Mouse (Mus musculus) heart, postnatal 4 days (tissue): ENCODE results near the gene Inpp4b. TPM values are rescaled to one million over a fixed set of nuclear protein-coding genes. Genes with fewer than 3 reads are reported as not detected.

ENCODE experiments used
- DNase-seq: peaks from one replicate; pipeline ENCODE4 v3.0.0; 2021
- total RNA-seq, 2 experiments: library from RNA; stranded (reverse); gene quantifications; 2 replicates each; pipeline ENCODE4 v1.2.3; 2021

Inpp4b gene
- 10 to 100 TPM; 48.2 to 54.0 TPM for total RNA-seq

DNA sequence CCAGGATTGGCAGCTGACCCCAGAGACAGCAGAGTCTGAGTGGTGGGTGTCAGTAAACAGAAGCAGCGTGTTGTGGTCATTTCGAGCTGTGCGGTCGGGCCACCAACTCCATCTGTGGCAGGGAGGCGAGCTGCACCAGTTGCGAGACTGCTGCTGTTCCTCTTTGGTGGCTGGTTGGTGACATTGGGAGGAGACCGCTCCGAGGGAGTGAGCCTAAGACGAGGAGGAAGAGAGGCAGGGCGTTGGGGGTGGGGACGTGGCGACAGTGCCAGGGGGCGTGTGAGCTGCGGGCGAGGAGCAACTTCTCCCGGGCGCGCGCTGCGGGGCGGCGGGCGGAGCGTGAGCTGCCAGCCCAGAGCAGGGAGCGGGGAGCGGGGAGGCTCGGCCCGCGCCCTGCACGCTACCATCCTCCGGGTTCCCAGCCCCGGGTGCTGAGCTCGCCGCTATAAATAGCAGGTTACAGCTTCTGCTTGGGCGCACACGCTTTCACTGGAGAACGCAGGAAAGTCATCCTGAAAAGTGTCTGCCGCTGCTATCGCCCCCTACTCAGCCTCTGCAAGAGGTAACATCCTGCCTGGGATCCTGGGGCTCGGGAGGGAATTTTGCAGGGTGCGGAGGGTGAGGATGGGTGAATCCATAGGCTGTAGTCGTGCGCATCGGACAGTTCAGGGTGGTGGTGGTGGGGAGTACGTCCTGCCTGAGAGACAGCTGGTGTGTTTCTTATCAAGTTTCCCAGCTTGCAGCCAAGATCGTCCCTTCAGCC lies at the start of gene Inpp4b:
TSS of gene Inpp4b (plus strand) at position 321 of the 763 bp plus-strand sequence.
- peak; percentile 56 for DNase-seq

DNA sequence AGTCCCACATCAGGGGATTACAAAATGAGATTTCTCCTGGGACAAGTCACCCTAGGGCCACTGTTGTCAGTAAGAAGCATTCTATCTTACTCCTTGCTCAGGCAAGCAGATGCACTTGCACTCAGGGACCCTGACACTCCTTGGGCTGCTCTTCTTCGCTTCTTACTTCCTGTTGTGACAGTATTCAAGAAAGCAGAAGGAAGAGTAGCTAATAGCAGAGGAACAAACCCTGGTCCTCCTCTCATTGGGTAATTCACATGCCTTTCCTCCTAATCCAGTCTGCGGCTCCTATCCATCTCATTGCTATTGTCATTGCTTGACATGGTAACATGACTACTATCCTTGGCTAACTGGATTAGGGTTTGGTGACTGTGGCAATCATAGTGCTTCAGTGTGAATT lies 7.1 kb upstream of the Inpp4b start:
- no peak for DNase-seq

DNA sequence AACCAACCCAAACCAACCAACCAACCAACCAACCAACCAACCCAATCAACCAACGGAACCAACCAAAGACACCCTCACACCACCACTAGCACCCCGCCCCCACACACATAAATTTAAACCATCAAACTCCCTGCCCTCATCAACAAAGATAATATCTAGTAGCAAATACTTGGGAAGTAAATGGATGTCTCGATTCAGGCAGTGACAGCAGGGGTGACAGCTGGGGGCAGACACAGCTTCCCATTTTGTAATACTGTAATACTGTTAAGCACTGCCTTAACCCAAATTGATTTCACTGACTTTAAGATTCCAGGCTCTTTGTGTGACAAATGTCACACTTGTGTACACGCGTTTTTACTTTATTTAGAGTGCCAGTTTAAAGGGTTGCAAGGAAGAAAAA lies 1.2 kb upstream of the Inpp4b start:
- no peak for DNase-seq

DNA sequence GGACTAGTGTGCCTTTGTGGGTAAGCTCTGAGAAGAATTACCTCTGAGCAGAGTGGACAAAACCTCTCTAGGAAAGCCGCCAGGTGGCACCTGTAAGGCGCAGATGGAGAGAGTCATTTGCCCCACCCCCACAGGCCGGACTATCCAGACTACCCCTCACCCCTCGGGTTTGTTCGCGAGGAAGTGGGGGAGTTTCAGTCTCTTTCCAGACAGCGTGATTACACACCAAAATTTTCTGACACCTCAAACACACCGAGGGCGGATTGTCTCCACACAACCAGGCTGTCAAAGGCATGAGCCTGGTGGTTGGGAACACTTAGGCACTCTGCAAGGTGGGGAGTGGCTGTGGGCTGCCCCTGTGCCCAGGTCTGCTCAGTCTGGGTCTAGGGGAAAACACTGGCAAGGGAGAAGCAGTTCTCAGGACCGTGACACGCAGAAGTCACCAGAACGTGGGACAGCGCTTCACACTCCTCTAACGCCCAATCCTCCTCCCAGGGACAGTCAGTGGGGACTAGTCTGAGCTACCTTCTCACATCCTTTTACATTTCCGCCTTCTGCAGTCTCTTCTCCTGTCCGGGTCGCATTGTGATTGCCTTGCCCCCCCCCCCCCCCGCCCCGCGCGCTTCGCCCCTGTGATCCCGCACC lies 643 bp upstream of the Inpp4b start:
- peak; percentile 72 for DNase-seq

DNA sequence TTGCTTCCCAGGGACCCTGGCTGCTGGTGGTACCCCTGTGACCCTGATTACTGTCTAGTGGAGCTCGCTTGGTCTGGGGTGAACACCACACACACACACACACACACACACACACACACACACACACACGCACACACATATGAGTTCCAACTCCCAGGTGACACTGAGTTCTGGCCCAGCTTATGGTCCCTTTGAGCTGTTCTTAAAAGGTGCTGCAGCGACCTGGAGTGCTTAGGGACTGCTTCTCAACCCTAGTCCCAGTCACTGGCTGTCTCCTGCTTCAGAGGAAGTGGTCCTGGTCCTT lies 595 bp downstream of the Inpp4b start:
- DNase-seq: no peak

DNA sequence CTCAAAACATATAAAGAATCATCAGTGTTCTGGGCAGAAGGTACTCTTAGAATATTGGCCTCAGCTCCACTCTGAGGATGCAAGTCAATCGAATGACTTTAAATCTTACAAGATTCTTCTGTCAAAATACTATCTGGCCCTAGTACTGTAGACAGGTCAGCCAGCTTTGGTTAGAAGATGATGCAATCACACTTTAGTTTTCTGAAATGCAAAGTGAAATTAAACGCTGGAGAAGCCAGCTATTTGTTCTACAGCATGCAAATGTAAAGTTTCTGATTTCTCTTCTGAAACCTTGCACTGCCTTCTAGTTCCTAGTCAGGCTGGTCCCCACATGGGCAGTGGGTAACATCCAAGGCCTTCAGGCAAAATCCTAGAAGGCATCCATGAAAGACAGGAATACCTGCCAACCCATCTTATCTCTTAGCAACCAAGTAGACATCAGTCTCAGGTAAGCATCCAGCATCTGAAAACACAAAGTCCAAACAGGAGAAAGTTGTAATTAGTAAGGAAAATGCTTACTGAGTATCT lies 2.9 kb downstream of the Inpp4b start:
- DNase-seq: no peak

DNA sequence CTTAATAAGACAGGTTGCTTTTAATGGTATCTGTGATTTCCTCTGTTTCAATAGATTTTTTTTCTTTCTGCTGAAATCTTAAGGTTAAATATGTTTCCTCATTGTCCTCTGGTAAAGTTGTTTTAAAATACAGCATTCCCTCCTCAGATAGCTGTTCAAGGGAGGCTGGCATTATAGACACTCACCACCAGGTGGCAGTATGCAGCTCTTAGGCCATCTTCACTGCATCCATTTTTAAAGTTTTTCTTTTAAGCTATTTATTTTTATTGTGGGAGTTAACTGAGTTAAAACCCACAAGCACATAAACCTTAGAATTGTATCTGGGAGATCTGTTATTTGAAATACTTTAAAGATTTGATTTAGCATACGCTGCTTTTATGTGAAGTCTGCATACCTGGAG lies 7.1 kb downstream of the Inpp4b start:
- DNase-seq: peak; percentile 49

DNA sequence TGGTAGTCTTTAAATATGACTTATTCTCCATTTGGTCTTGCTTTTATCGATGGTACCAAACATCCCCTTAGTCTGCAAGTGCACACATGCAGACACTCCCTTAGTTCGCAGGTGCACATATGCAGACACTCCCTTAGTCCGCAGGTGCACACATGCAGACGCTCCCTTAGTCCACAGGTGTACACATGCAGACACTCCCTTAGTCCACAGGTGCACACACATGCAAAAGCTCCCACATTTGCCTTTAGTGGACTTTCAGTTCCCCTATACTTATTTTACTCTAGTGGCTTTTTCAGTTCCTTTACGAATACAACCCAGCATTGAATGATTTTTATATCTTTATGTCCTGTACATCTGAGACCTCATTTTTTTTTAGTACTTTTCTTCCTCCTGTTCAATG lies 11.1 kb downstream of the Inpp4b start:
- no peak for DNase-seq

DNA sequence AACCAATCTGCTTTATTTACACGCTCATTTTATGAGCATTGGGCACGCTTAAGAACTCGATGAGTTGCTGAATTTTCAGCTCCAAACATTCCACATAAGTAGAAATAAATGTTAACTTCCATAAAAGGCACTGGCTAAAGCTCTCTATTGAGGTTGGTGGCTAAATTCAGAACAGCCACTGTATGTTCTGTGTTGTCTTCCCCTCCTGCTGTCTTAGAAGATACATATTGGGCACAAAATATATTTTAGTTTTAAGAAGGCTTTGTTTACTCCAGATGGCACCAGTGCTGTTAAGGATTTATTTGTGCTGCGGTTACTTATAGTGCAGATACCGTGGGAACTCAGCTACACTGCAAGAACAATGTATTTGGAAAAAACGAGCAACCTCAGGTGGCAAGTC lies 15.8 kb downstream of the Inpp4b start:
- no peak for DNase-seq

DNA sequence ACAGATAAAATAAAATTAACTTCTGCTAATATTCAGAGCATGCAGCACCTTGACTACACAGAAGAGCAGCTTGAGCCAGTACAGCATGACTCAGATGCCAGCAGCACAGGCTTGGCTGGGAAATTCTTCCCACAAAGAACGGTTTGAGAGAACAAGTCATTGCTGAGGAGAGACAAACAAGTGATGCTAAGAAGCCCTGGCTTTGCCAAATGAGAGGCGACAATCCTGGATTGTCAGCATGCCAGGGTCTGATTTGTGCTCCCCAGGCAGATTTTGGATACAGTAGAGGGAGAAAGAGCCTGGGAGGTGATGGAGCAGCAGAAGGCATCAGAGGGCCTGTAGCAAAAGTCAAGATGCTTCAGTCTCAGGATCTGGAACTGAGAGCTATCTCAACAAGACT lies 18.2 kb downstream of the Inpp4b start:
- no peak for DNase-seq

DNA sequence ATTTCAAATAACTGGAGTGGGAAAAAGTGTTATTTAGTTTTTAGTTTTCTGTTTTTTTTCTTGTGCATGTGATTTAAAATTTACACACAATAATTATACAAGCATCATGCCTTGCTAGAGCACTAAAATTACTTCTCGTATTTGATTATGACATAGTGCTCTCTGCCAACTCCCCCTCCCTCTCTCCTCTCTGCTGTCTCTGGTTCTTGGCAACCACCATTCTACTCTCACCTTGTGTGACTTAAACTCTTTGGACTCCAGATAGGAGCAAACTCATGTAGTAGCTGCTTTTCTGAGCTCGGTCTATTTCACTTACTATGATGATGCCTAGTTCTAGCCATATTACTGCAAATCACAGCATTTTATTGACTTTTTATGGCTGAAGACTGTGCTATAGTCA lies 18.8 kb downstream of the Inpp4b start:
- DNase-seq: no peak

DNA sequence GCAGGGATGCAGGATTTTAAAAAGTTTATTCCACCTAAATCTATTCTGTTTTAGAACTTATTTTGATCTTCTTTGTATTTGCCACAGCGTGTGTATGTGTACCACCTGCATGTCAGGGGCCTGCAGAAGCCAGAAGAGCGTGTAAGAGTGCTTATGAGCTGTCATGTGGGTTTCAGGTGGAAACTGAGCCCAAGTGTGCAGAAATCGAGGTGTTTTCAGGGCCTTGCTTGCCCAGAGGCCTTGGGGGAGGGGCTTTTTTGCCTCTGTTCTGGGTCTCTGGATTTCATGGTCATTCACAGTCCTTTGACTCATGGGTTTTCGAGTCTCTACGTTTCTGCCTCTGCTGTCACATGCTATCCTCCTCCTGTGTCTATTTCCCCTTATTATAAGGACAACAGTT lies 28.3 kb downstream of the Inpp4b start:
- DNase-seq: no peak

DNA sequence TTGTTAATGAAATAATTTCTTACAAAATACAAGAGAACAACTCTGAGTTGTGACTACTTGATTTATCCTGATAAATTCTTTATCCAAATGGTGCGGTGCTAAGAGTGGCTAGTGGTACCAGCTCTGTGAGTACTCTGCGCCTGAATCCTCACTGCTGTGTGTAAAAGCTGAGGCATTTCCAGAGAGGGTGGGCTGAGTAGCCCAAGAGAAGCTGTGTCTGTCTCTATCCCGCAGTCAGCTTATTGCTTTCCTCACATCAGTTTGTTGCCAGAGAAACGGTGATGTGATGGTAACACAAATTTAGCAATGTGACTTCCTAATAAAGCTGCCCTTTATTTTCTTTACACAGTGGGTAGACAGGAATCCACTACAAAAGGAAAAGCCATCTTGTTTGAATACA lies 29.5 kb downstream of the Inpp4b start:
- DNase-seq: no peak

DNA sequence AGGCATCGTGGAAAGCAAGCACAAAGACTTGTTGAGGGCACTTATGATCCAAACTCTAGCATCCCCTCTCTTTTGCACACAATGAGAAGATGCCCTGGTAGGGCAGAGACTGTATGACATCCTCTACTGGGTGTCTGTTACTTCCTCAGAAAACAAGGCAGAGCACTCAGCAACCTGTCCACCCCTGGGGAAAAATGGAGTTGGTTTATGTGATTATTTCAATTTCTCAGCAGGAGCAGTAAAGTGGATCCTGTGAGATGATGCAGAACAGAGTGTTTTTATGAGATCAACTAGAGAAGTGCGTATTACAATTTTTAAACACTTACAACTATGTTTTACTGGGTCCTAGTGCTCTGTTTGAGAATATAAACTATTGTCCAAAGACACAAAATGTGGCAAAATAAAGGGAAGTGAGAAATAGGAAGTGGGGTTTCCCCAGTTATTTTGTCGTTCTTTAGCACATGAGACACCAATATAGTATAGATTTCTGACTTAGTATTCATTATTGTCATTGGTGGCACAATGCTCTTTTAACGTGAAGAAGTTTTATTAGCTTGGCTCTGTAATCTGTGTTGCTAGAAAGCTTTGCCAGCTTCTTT lies 32.6 kb downstream of the Inpp4b start:
- no peak for DNase-seq

DNA sequence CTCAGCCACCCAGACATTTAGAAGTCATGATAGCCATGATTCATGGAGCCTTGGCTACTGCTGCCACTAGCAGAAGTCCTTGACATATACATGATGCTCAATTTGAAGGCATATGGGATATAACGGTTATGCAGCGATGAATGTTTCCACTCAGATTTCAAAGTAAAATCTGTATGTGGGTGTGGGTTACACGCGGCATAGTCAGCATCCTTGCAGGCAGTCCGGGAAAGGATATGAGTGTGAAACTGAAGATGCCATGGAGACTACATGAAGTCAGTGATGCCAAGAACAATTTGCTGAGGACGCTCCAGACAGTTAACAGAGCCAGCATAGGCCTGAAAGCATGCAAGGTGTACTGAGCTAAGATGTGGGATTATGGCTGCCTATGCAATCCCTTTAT lies 46.6 kb downstream of the Inpp4b start:
- no peak for DNase-seq

DNA sequence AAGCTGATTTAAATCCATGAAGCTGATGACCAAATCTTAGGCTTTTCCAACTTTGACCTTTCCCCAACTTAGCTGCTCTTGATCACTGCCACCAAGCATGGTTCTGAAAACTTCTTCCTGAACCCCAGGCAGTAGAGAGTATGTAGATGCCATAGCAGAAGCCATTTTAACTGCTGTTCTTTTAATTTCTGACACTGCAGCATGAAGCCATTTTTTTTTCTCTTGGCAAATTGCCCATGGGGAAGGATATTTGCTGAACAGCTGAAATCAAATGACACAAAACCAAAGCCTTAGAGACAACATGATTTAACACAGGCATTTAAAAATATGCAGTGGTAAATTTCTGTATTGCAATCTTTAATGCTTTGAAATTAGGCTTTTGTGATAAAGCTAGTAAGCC lies 56.7 kb downstream of the Inpp4b start:
- no peak for DNase-seq

DNA sequence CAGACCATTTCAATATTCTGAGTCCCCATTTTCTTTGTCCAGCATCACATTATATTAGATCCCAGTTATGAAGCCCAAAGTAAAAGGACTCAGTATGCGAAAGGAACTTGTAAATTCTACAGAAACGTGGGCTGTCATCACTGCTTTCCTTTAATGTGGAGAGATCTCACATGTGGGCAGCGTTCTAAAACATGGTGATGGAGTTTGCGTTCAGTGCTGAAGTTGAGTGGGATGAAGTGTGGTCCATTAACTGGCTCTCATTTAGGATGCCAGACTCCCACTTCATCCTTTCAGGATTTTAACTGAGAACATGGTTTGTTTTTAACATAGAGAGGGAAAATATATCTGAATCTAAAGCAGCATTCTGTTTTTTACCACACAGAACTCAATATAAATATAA lies 57.1 kb downstream of the Inpp4b start:
- no peak for DNase-seq

DNA sequence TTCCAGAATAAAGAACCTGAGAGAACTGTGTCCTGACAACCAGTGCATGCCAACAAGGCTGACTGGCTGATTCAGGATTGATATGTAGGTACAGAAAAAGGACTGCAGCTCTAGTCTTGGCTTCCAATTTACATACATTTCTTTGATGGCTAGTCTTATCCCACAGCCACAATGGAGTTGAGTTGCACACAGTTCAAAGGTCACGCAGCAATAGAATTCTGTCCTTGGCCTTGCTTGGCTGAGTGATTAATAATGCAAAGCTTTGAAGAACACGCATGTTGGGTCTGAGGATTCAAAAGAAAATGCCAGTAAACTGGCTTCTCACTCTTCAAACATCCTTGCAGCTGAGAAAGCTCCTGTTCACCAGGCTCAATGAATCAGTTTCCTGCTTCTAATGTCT lies 70.4 kb downstream of the Inpp4b start:
- no peak for DNase-seq

DNA sequence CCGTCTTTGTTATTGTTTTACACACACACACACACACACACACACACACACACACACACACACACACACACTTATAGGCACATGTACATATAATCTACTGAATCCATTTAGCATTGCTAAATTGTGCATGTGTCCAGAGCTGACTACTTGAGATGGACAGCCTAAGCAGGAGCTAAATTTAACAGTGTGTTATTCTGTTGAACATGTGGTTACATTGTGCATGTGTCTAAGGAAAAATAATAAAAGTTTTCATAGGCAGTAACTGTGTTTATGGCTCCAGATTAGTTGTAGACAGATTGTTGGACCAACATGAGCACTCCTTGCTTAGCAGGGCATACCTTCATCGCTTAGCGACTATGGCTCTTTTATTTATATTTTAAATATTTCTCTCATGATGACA lies 101.6 kb downstream of the Inpp4b start:
- DNase-seq: no peak

DNA sequence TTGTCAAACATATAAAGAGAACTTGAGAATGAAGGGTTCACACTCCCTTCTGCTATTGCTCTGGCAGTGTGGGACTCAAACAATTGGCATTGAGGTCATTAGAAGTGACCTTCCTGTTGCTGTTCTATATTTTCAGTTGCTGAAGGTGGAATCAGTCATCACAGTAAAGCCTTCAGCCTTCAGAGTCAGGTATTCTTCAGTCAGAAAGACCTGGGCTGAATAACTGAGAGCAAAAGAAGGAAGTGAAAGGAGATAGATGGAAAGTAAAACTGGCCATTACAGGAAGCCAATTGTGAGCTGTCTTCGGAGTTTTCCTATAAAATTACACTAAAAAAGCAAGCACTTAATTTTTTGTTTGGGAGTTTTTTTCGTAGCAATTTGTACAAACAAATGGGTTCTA lies 107.4 kb downstream of the Inpp4b start:
- DNase-seq: no peak

DNA sequence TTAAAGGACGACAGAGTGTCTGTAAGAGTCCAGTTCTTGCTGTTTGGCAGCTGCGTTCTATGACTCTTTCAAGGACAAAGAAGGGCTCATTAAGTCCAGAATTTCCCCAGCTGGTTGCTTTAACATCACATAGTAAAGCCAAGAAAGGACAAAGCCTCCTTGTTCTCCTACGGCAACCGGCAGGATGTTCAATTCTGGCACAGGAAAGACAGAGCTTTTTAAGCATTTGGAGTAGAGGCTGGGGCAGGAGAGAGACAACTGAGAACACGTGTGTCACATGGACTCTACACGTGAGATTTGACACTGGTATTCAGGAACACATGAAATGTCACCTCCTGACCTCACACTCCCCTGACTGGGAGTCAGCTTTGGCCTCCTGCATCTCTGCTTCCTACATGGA lies 109.7 kb downstream of the Inpp4b start:
- peak; percentile 34 for DNase-seq

DNA sequence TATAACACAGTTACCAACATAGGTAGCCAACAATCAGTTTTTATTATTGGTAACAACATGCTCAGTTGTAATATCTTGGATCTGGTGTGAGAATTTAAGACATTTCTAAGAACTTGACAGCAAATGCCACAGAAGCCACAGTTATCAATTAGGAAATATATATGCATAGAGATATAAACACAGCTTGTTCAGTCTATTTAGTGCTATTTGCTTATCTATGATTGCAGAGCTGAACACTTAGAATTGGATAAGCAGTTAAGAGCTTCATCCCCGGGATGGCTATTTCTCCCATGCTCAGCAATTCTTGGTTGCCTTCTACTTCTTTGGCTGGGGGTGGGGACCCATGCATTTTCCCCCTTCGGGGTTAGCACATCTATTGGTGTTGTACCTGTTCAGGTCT lies 112.5 kb downstream of the Inpp4b start:
- no peak for DNase-seq

DNA sequence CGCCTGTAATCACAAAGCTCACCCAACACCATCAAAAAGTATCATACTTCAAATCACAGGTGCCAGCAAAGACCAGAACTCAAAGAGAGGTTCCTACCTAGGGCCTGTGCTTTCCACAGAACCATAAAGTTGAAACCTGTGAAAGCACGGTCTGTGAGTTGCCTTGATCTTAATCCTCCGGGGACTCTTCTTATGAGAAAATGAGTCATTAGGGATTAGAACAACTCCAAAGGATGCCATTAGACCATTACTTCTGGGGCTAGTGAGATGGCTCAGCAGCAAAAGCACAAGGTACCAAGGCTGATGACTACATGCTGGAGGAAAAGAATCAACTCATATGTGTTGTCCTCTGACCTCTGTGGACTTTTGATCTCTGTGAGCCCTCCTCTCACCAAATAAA lies 121.4 kb downstream of the Inpp4b start:
- DNase-seq: no peak

DNA sequence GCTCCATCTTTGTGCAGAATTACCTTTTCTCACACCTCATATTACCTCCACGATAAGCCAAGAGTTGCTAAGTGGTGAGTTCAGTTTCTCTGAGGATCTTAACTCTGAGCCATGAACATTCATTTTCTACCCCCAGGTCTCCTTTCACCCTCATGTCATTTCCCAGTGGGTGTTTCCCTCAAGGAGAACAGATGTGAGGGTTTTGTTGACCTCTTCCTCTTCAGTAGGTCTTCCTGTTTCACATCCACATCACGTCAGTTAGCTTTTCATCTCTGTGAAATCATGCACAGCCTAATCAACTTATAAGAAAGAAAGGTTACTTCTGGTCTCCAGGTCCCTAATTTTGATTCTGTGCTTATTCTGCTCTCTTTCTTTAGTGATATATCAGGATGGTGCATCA lies 124.4 kb downstream of the Inpp4b start:
- no peak for DNase-seq
